Mouse (Mus musculus): ENCODE measurements at regions not wholly inside any gene's neighbourhood (a gene's known extent, or its start where the extent isn't known, plus 50 kb on each side); places are given as distances from the start of the nearest gene placed in this dataset.

DNA sequence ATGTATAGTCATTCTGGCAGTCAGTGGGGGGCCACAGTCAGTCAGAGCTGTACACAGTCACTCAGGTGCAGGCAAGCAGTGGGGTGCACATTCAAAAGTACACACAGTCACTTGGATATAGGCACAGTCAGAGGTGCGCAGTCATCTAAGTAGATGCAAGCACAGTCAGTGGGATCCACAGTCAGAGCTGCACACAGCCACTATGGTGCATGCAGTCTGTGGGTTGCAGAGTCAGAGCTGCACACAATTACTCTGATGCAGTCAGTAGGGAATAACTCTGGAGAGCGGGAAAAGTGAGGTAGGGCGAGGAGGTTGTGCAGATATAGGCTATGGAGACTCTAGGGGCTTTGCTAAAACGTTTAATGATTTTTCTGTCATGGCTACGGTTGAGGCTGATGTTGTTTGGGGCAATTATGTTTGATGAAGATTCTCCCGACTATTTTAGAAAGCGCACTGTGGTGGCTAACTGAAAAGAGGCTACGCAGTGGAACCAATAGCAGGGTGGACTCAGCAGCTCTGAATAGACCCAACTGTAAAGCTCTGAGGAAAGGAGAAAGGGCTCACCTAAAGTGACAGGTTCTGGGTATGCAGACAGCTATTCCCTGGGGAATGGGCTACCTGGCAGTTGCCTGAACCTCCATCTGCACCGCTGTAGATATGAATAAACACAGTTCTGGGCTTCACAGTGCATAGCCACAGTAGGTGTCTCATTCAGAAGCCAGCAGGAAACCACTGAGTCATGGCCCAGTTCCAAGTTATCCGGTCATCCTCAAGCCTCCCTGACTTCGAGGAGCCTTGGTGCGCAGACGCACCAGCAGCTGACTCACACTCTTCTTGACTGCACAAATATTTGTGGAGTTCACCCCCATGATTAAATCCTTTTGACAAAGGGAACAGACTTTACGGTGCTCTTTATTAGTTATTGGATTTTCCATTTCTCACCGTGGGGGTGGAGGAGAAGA, 282.9 kb downstream of the Kcns3 start:
- peaks cover 3% of the 10 kb centered on the region; the same call in 1 of the 2 replicates for H3K4me1 ChIP-seq
- no peaks in the 10 kb centered on the region for H3K36me3 ChIP-seq (ENCODE audit: poor library complexity, severe bottlenecking)
- no peak overlapping the region for H3K9ac ChIP-seq
- no peak overlapping the region for H3K27ac ChIP-seq
- no peak overlapping the region for H3K4me3 ChIP-seq
- H3K27me3 ChIP-seq: no peaks in the 10 kb centered on the region
- ATAC-seq: peak; percentile 50; the same call in 1 of the 2 replicates
- H3K4me2 ChIP-seq: no peak overlapping the region
- H3K9me3 ChIP-seq (replicated peaks): no peaks in the 10 kb centered on the region
- WGBS: 83% methylated on average over 15 of the region's 15 CpGs

GRCm38 (mm10) chr12:10866907-10867538, 283.8 kb downstream of the Kcns3 start:
- 74% methylated on average over 3 of the region's 3 CpGs for WGBS
- ATAC-seq: peak; percentile 48
- H3K9me3 ChIP-seq (replicated peaks): no peaks in the 10 kb centered on the region

GRCm38 (mm10) chr12:10865294-10865693, 285.6 kb downstream of the Kcns3 start:
- H3K36me3 ChIP-seq (ENCODE audit: poor library complexity, severe bottlenecking): no peaks in the 10 kb centered on the region
- no peak overlapping the region for H3K27ac ChIP-seq
- ATAC-seq: no peak
- H3K4me2 ChIP-seq: no peak overlapping the region
- H3K27me3 ChIP-seq: no peaks in the 10 kb centered on the region
- H3K9ac ChIP-seq: no peak overlapping the region
- H3K9me3 ChIP-seq (replicated peaks): no peaks in the 10 kb centered on the region
- 88% methylated on average over 2 of the region's 2 CpGs for WGBS
- no peak overlapping the region for H3K4me3 ChIP-seq
- H3K4me1 ChIP-seq: peaks cover 3% of the 10 kb centered on the region; the same call in 1 of the 2 replicates

More at GRCm38 (mm10) chr12:10866907-10867538, 283.8 kb downstream of the Kcns3 start:
- Histone ChIP-seq H3K4me3 (no peak overlapping the region), H3K36me3 (ENCODE audit: poor library complexity, severe bottlenecking) (no peaks in the 10 kb centered on the region), H3K4me1 (peaks cover 3% of the 10 kb centered on the region; the same call in 1 of the 2 replicates), H3K27ac (no peak overlapping the region), H3K9ac (no peak overlapping the region), H3K27me3 (no peaks in the 10 kb centered on the region), H3K4me2 (no peak overlapping the region)

- ATAC-seq: no peak
- H3K27me3 ChIP-seq: no peaks in the 10 kb centered on the region
- H3K36me3 ChIP-seq (ENCODE audit: poor library complexity, severe bottlenecking): no peaks in the 10 kb centered on the region
- no peaks in the 10 kb centered on the region for H3K4me1 ChIP-seq
- H3K4me2 ChIP-seq: no peak overlapping the region
- 78% methylated on average over 2 of the region's 2 CpGs for WGBS
- no peak overlapping the region for H3K9ac ChIP-seq
- H3K27ac ChIP-seq: no peak overlapping the region
- H3K4me3 ChIP-seq: no peak overlapping the region
- H3K9me3 ChIP-seq (replicated peaks): no peaks in the 10 kb centered on the region
Observed at GRCm38 (mm10) chr12:10820335-10820734, 330.5 kb downstream of the Kcns3 start.

- no peak overlapping the region for H3K4me3 ChIP-seq
- H3K27me3 ChIP-seq: no peaks in the 10 kb centered on the region
- peak; percentile 50; the same call in 1 of the 2 replicates for ATAC-seq
- no peaks in the 10 kb centered on the region for H3K4me1 ChIP-seq
- no peak overlapping the region for H3K9ac ChIP-seq
- no peak overlapping the region for H3K4me2 ChIP-seq
- WGBS: 59% methylated on average over 2 of the region's 2 CpGs
- H3K27ac ChIP-seq: no peak overlapping the region
- H3K9me3 ChIP-seq (replicated peaks): no peaks in the 10 kb centered on the region
- no peaks in the 10 kb centered on the region for H3K36me3 ChIP-seq (ENCODE audit: poor library complexity, severe bottlenecking)
Observed at GRCm38 (mm10) chr12:10818083-10818482, 332.8 kb downstream of the Kcns3 start.

DNA sequence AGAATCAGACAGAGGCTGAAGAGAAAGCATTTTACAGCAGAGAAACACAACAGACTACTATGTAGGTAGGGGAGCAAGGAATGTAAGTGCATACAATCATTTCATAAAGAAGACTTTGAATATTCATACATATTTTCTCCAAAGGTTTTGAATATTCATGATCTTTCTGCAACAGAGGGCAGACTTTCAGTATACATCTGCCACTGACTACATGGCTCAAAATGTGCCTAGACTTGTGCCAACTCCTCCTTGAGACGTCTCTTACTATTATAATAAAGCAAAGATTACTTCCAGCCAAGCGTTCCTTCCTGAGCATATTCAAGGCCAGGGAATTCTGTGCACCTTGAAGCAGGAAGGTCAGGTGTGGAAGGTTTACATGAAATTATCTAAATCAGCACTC, 333.3 kb downstream of the Kcns3 start:
- Histone ChIP-seq H3K4me2 (no peak overlapping the region), H3K27me3 (no peaks in the 10 kb centered on the region), H3K27ac (no peak overlapping the region), H3K4me1 (no peaks in the 10 kb centered on the region), H3K36me3 (ENCODE audit: poor library complexity, severe bottlenecking) (no peaks in the 10 kb centered on the region), H3K9ac (no peak overlapping the region), H3K9me3 (replicated peaks) (no peaks in the 10 kb centered on the region), H3K4me3 (no peak overlapping the region)
- 81% methylated on average over 2 of the region's 2 CpGs for WGBS
- ATAC-seq: peak; percentile 68; the same call in 1 of the 2 replicates

GRCm38 (mm10) chr12:10810597-10810996, 340.3 kb downstream of the Kcns3 start:
- ATAC-seq: peak; percentile 74; the same call in 1 of the 2 replicates
- H3K4me2 ChIP-seq: no peak overlapping the region
- no peaks in the 10 kb centered on the region for H3K36me3 ChIP-seq (ENCODE audit: poor library complexity, severe bottlenecking)
- H3K27ac ChIP-seq: no peak overlapping the region
- no peaks in the 10 kb centered on the region for H3K4me1 ChIP-seq
- no peaks in the 10 kb centered on the region for H3K27me3 ChIP-seq
- no peak overlapping the region for H3K4me3 ChIP-seq
- H3K9ac ChIP-seq: no peak overlapping the region
- H3K9me3 ChIP-seq (replicated peaks): no peaks in the 10 kb centered on the region

DNA sequence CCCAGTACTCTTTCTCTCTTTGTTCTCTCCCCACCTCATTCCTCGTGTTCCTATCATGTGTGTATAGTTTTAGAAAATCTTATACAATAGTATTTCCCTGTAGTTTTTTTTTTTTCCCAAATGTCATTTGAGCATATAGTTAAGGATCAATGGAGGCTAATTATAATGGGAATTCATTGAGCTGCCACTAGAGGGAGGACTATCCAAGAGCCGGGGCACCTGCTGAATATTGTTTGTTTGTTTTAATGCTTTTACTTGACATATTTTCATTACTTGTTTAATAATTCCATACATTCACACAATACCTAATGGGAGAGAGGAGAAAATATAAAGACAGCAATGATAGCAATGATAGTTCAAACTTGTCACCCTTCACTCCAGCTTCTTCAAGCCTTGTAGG, 346.4 kb downstream of the Kcns3 start:
- no peak overlapping the region for H3K4me3 ChIP-seq
- no peaks in the 10 kb centered on the region for H3K4me1 ChIP-seq
- no peaks in the 10 kb centered on the region for H3K9me3 ChIP-seq (replicated peaks)
- H3K4me2 ChIP-seq: no peak overlapping the region
- H3K36me3 ChIP-seq (ENCODE audit: poor library complexity, severe bottlenecking): no peaks in the 10 kb centered on the region
- 54% methylated on average over 2 of the region's 2 CpGs for WGBS
- no peaks in the 10 kb centered on the region for H3K27me3 ChIP-seq
- no peak overlapping the region for H3K9ac ChIP-seq
- no peak overlapping the region for H3K27ac ChIP-seq
- ATAC-seq: no peak

All from forebrain, embryonic 13.5 days (tissue).